Mouse (Mus musculus) left cerebral cortex, adult 11 months (tissue): ENCODE results near the gene Rad9a.

Experiments
- DNase-seq: peaks from one replicate; pipeline ENCODE4 v3.0.0; 2022; ENCODE audit warnings: low spot score

Gene Rad9a

GRCm38 (mm10) chr19:4218293-4218692 lies 16.8 kb upstream of the Rad9a start:
- DNase-seq, result no peak

GRCm38 (mm10) chr19:4217855-4218254 lies 16.4 kb upstream of the Rad9a start:
- DNase-seq, result no peak

DNA sequence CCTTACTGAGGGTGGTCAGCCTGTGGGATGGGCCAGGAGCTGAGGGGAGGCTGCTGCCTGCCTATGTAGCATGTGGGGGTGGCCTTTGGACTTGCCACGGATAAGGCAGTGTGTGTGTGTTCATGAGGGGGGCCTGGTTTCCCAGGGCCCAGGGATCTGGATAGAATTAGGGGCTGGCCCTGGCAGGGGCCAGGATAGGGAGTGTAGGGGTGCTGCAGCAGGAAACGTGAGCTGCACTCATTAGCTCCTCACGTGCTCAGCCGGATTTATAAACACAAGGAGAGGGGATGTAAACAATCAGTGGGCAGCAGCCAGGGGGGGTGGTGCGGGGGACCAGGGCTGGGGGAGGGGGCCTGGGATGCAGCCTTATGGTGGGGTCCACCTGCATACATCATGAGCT lies 15.7 kb upstream of the Rad9a start:
- DNase-seq, result no peak

DNA sequence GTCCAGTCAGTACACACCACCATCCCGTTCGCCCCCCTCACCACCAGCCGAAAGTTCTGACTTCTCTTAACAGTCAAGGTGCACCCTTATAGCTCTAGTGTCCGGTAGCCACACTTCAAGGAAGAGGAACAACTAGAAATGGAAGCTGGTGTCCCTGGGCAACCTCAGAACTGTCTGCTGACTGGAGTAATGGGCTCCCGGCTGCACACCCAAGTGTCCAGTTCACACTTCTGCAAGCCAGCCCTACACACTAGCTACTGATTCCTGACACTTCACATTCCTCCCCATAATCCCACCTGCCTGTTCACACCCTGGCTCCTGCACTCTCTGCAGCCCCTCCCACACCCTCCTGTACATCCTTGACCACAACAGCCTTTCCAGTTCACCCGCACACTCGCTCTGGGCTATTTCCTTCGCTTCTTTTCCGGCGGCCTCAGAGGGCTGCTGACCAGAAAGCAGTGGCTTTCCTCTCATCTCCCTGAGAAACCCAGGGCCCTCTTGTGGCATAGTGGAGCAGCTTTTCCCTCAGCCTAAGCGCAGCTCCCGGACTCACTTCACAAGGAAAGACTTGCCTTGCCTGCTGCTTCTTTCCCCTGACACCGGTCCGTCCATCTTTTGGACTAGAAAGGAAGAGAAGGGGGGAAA lies 14.7 kb upstream of the Rad9a start:
- no peak for DNase-seq

DNA sequence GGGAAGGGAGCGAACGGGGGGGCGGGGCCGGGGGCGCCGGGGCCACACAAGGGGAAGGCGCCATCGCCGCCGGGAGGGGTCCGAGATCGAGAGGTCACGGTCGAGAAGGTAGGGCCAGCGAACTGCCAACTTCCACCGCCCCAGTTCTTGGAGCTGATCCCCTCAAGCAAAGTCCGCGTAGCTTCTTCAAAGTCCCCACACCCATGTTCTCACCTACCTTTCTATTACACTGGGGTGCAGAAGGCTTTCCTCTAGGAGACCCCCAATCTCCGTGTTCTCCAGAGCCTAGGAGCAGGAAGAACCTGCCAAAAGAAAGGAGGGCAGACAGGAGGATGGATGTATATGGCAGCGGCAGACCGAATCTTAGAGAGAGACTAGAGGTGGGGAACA lies 14.0 kb upstream of the Rad9a start:
- DNase-seq, result no peak

DNA sequence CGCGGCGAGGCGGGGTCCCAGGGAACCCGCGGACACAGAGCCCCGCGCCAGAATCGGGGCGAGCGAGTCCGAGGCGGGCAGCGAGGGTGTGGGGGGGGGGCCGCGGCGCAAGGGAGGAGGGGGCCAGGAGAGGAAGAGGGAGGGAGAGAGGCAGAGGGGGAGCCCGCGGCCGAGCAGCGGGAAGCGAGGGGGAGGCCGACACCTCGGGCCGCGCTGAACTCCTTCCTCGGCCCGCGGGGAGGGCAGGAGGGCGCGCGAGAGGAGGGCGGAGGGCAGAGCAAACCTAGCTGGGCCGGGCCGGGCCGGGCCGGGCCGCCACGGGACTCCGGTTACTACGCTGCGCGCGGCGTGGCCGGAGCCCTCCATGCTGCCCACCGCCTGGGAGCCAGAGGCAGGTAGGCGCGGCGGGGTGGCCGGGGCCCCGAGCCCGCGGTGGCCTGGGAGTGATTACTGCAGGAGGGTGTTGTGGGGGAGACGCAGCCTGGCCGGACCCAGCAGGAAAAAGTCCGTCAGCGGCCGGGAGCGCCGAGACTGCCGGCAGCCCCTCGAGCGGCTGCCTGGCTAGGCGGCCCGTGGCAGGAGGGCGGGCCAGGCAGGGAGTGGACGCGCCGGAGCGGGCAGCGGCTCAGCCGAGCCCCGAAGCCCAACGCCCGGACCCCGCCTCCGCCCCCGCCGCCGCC lies 13.4 kb upstream of the Rad9a start:
- no peak for DNase-seq

DNA sequence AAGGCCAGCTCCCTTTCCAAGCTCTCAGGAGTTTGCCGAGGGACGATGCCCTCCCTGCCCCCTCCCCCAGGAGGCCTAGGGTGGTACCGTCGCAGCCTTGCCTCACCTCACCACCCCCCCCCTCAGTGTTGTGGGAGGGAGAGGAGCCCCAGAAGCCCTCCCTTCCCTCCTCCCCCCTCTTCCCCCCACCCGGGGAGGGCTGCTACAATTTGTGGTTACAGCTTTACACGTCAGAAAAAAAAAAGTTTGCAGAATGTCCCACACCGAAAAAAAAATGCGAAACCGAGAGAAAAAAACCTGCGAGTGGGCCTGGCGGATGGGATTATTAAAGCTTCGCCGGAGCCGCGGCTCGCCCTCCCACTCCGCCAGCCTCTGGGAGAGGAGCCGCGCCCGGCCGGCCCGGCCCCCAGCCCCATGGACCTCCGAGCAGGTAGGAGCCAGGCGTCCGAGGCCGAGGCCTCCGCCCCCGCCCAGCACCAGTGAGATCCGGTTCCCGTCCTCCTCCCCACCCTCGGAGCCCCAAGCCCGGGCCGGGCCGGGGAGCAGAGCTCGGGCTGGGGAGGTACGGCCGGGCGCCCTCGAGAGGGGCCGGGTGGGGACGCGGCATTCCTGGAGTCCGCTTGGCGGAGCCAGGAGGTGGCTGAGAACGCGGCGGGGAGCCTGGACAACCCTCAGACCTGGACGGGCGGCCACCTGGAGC lies 12.8 kb upstream of the Rad9a start, which contains the start of the genes Clcf1 and AC109138.7:
Clcf1 (plus strand) TSS at position 168 of the 700 bp plus-strand sequence.
AC109138.7 (plus strand) TSS at position 287 of the 700 bp plus-strand sequence.
- DNase-seq, result no peak

GRCm38 (mm10) chr19:4213524-4213974 lies 12.1 kb upstream of the Rad9a start:
- no peak for DNase-seq

DNA sequence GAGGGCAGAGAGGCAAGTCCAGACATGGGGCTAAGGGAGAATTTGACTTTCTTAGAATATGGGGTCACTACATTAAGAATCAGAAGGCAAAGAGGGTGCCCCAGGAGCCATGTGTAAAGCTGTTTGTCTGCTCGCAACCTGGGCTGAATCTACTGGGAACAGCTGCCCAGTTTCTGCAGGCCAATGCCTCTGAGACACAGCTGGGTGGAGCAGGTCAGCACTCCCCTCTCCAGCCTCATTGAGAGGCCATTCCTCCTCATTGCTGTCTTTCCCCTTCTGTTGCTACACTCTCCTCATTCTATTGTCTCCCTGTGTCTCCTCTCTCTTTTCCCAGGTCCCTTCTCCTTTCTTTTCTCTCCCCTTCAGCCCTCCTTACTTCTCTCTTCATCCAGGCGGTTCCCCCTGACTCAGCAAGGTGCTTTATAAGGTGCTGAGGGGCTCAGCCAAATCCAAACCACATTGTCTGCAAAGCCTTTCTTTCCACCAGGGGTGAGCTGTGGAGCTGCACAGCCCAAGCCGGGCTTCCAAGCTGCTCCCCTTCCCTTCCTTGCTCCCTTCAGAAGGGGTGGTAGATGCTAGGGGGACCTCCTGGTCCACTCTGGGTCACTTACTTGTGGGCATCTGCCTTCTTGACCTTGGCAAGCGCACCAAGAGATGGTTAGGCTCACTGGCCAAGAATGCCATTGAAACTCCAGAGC lies 10.6 kb upstream of the Rad9a start:
- DNase-seq, result no peak

DNA sequence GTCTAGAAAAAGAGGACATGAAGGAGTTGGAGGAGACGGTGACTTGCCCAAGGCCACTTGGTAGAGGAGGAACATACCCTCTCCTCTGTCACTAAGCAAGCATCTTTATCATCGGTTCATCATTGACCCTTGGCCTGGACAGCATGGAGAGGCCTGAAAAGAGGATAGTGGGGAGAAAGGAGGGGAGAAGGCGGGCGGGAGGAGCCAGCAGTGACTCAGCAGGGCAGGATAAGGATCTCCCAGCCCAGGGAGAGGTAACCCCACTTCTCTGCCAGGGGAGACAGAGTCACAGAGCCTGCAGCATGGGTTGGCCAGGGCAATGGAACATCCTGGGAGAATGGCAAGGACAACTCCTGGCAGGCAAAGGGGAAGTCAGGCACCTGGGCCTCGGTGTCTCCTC lies 7.1 kb upstream of the Rad9a start:
- no peak for DNase-seq

DNA sequence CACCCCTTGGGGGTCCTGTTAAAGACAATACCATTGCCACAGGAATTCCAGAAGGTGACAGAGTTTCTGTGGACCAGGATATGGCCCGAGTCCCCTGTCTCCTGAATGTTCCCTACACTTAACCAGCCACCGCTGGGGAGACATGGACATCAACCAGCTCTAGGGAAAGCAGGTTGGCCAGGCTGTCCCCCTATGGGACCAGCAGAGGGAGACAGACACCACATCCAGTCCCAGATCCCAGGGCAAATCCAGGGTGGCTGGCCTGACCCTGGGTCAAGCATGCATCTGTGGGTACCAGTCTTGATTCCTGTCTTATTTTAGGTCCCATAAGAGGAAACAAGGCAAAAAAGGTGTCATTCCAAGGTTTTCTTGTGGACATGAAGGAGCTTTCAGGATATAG lies 5.5 kb upstream of the Rad9a start:
- no peak for DNase-seq

DNA sequence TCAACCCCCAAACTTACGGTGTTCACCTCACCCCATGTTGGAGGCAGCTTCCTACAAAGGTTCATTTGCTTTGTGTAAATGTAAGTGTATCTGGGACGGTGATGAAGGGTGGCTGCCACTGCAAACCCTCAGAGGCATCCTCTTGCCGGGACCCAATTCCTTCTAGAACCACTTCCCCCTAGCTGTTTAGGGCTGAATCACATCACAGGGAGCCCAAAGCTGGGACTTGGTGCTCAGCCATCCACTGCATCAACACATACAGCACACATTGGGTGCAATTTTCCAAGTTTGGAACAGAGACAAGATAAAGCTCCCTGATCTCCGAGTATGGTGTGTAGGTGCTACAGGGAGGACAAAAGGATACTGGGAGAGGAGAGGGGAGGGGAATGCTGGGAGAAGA lies 3.4 kb upstream of the Rad9a start:
- DNase-seq, result no peak

GRCm38 (mm10) chr19:4203604-4204326 lies 2.3 kb upstream of the Rad9a start:
- DNase-seq, result no peak

- no peak for DNase-seq
These were observed 1.7 kb upstream of the Rad9a start for GRCm38 (mm10) chr19:4203148-4203547.

DNA sequence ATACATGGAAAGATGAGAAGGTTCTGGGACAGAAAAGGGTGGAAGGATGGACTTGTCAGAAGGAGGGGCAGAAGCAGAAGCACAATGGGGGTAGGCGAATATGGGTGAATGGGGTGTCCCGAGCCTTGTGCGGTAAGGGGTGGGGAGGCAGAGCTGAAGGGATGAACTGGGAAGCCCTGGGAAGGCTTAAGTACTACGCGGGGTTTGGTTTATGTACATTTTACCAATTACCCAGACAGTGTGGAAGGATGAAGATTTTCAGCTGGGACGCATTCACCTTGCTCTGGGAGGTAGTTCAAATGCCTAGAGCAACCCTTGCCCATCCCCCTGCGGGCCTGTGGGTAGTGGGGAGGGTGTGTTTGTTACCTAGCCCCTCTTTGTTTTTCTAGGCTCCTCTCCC lies 687 bp upstream of the Rad9a start:
- no peak for DNase-seq

- DNase-seq, result no peak
These were observed 4.3 kb downstream of the Rad9a start for GRCm38 (mm10) chr19:4197180-4197579.

DNA sequence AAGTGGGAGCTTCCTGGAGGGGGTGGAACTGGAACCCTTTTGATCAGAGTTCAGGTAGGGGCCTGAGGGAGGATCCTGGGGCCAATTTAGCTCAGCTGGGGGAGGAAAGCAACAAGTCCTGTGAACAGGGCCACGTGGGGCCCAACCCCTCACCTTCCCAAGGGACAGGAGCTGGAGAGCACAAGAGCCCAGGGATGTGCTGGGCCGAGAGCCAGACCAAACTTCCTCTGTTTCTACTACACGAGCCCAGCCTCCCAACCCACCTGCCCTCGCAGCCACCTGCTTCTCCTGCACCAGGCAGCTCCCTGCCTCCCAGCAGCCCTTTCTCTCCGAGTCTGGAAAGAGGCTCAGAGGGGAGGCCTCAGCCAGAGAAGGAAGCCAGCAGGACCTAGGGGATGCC lies 4.9 kb downstream of the Rad9a start:
- no peak for DNase-seq

- DNase-seq, result no peak
These were observed 5.4 kb downstream of the Rad9a start for GRCm38 (mm10) chr19:4196048-4196447.

GRCm38 (mm10) chr19:4194776-4195650 lies 6.4 kb downstream of the Rad9a start:
- no peak for DNase-seq

DNA sequence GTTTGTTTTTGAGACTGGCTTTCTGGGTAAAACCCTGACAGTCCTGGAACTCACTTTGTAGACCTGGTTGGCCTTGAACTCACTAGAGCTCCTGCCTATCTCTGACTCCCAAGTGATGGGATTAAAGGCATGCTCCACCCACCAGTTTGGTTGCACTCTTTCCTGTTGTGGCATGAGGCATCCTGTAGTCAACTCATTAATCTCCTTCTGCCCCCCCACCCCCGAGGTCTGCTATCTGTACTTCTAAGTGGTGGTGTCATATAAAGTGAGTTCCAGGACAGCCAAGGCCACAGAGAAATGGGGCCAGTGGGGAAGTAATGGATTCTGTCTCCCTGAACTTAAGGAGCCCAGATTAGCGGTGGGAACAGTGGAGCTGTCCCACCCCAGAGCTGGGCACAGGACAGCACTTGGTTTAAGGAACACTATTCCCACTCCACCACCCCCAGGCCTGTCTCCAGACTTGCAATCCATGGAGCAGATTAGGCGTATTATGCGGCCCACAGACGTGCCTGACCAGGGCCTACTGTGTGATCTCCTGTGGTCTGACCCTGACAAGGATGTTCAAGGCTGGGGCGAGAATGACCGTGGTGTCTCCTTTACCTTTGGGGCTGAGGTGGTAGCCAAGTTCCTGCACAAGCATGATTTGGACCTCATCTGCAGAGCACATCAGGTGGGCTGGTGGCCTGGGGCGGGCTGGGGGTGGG lies 7.3 kb downstream of the Rad9a start:
- DNase-seq, result no peak
